Mouse (Mus musculus): Measurements from ENCODE around the gene Nes. TPM values are rescaled to one million over a fixed set of nuclear protein-coding genes. Genes with fewer than 3 reads are reported as not detected.

The Nes gene
- total RNA-seq, 1 experiment from 2014 or later: 0.09 TPM

GRCm38 (mm10) chr3:88002291-88002976 is 31.6 kb downstream of the Nes start:
- ATAC-seq (replicated peaks; ENCODE audit: low read depth, poor library complexity, severe bottlenecking): no peak

GRCm38 (mm10) chr3:88005822-88006786 is 35.2 kb downstream of the Nes start:
- ATAC-seq (replicated peaks; ENCODE audit: low read depth, poor library complexity, severe bottlenecking): no peak

- peak; percentile 78 for ATAC-seq (replicated peaks; ENCODE audit: low read depth, poor library complexity, severe bottlenecking)
Measured at GRCm38 (mm10) chr3:88010634-88011265, 39.9 kb downstream of the Nes start.

- ATAC-seq (replicated peaks; ENCODE audit: low read depth, poor library complexity, severe bottlenecking): peak; percentile 83
Measured at GRCm38 (mm10) chr3:88022322-88023191, 51.7 kb downstream of the Nes start.

GRCm38 (mm10) chr3:88023192-88024074 is 52.6 kb downstream of the Nes start:
- no peak; the same call in 1 of the 2 replicates for ATAC-seq (replicated peaks; ENCODE audit: low read depth, poor library complexity, severe bottlenecking)

- ATAC-seq (replicated peaks; ENCODE audit: low read depth, poor library complexity, severe bottlenecking): no peak
Measured at GRCm38 (mm10) chr3:88026823-88027222, 55.9 kb downstream of the Nes start.

- ATAC-seq (replicated peaks; ENCODE audit: low read depth, poor library complexity, severe bottlenecking): no peak
Measured at GRCm38 (mm10) chr3:88027434-88028186, 56.7 kb downstream of the Nes start, which contains the start of gene Hapln2. Gene Hapln2, minus strand, starts transcription at chr3:88027583.

Other genes with a start within 250 kb of the Nes start
- 0.23 TPM in 1 of 2 replicates, not detected in the other for gene Lrrc71, start 222.5 kb upstream of the Nes start, total RNA-seq (2017)
- gene Ntrk1, start 175.9 kb upstream of the Nes start, total RNA-seq (2017): not detected in 2 replicates
- not detected in 2 replicates for gene Insrr, start 174.1 kb upstream of the Nes start, total RNA-seq (2017)
- gene Pear1, start 146.8 kb upstream of the Nes start, total RNA-seq (2017): 6.8 and 9.6 TPM in 2 replicates
- gene Sh2d2a, start 124.3 kb upstream of the Nes start, total RNA-seq (2017): 0.59 TPM in 1 of 2 replicates, not detected in the other
- gene Prcc, start 85.5 kb upstream of the Nes start, total RNA-seq (2017): 31.6 and 42.4 TPM in 2 replicates
- gene Hdgf, start 64.8 kb upstream of the Nes start, total RNA-seq (2017): 529 and 635 TPM in 2 replicates
- gene Mrpl24, start 51.6 kb upstream of the Nes start, total RNA-seq (2017): 114 and 121 TPM in 2 replicates
- 50.2 and 56.6 TPM in 2 replicates for gene Isg20l2, start 40.8 kb upstream of the Nes start, total RNA-seq (2017)
- gene Rrnad1, start 40.4 kb upstream of the Nes start, total RNA-seq (2017): 11.3 and 13.5 TPM in 2 replicates
- 2.0 TPM in 1 of 2 replicates, not detected in the other for gene Crabp2, start 22.4 kb upstream of the Nes start, total RNA-seq (2017)
- not detected in 2 replicates for gene Bcan, start 29.2 kb downstream of the Nes start, total RNA-seq (2017)
- gene Hapln2, start 56.5 kb downstream of the Nes start, total RNA-seq (2017): not detected in 2 replicates
- gene Gpatch4, start 72.0 kb downstream of the Nes start, total RNA-seq (2017): 49.9 and 65.8 TPM in 2 replicates
- gene Naxe, start 87.4 kb downstream of the Nes start, total RNA-seq (2017): 29.6 and 33.9 TPM in 2 replicates
- gene Ttc24, start 107.2 kb downstream of the Nes start, total RNA-seq (2017): not detected in 2 replicates
- 13.5 and 17.2 TPM in 2 replicates for gene Iqgap3, start 110.9 kb downstream of the Nes start, total RNA-seq (2017)
- gene Mef2d, start 171.3 kb downstream of the Nes start, total RNA-seq (2017): 32.2 and 46.4 TPM in 2 replicates

Measured in common myeloid progenitor, adult 5-6 weeks (primary cell).